ENCODE assay signal across 8 mouse cellular contexts in genomic region chr13:42095826-42096515, GRCm38 (mm10). TPM values are rescaled to one million over a fixed set of nuclear protein-coding genes. Genes with fewer than 3 reads are reported as not detected.
DNase-seq lines count a peak whose midpoint lies in the region; ATAC-seq and TF ChIP-seq lines count a peak whose summit lies in the region.

No protein-coding gene starts in this region.

- 79% methylated on average over 10 of the region's 10 CpGs for WGBS in embryonic facial prominence, embryonic 13.5 days
- 21% methylated on average over 10 of the region's 10 CpGs for WGBS in liver, embryonic 14.5 days (ENCODE audit: insufficient replicate concordance)
- 3% methylated on average over 10 of the region's 10 CpGs for WGBS in thymus, adult 2 months

- peaks cover 28% of the 10 kb centered on the region for H3K4me1 ChIP-seq in embryonic facial prominence, embryonic 13.5 days
- H3K4me1 ChIP-seq in liver, embryonic 14.5 days (replicated peaks; ENCODE audit: control insufficient read depth in 2 of 2, insufficient read depth in 2 of 2, low read length in 1 of 2) = peaks cover 3 to 28% of the 10 kb centered on the region in 2 experiments; a peak in 3 of 4 replicates
- H3K4me1 ChIP-seq in thymus, adult 2 months (replicated peaks; ENCODE audit: control insufficient read depth, insufficient read depth, low read length) = peaks cover 32% of the 10 kb centered on the region

- H3K36me3 ChIP-seq in embryonic facial prominence, embryonic 13.5 days = 0 out of 2 replicates have a peak, but pooled peaks cover 3% of the 10 kb centered on the region
- no peaks in the 10 kb centered on the region for H3K36me3 ChIP-seq in liver, embryonic 14.5 days (replicated peaks; ENCODE audit: control insufficient read depth, insufficient read depth, low read depth)
- H3K36me3 ChIP-seq in thymus, adult 2 months (ENCODE audit: control insufficient read depth, insufficient read depth, low read length) = no peaks in the 10 kb centered on the region

- DNase-seq in left cerebral cortex, adult 2 months (ENCODE audit: extremely low spot score in 1 of 2, low spot score in 2 of 2) = no peak
- DNase-seq in left cerebral cortex, adult 11 months (ENCODE audit: low spot score) = no peak
- DNase-seq in liver, embryonic 14.5 days (ENCODE audit: low read depth in 3 of 3, low spot score in 3 of 3) = no peak
- peak; percentile 71 for DNase-seq in thymus, adult 2 months
- no peak for DNase-seq in gastrocnemius, postnatal 4 days (ENCODE audit: low spot score in 2 of 2)
- no peak for DNase-seq in lung, postnatal 25 days (ENCODE audit: low spot score)
- no peak for DNase-seq in kidney, adult 9 months

- H3K27me3 ChIP-seq in embryonic facial prominence, embryonic 13.5 days = no peaks in the 10 kb centered on the region
- H3K27me3 ChIP-seq in liver, embryonic 14.5 days (ENCODE audit: control insufficient read depth, insufficient read depth, low read length) = no peaks in the 10 kb centered on the region
- no peaks in the 10 kb centered on the region for H3K27me3 ChIP-seq in thymus, adult 2 months (ENCODE audit: control insufficient read depth, insufficient read depth, low read length)

- no peak overlapping the region for H3K4me2 ChIP-seq in embryonic facial prominence, embryonic 13.5 days
- peak overlapping the region; percentile 45 for H3K4me2 ChIP-seq in liver, embryonic 14.5 days (ENCODE audit: low read depth)

- H3K27ac ChIP-seq in left cerebral cortex, adult 2 months = peak overlapping the region; percentile 51
- no peak overlapping the region for H3K27ac ChIP-seq in embryonic facial prominence, embryonic 13.5 days
- H3K27ac ChIP-seq in liver, embryonic 14.5 days = no peak overlapping the region
- H3K27ac ChIP-seq in thymus, adult 2 months (ENCODE audit: control insufficient read depth, insufficient read depth, low read length) = peak overlapping the region; percentile 93

- H3K9ac ChIP-seq in embryonic facial prominence, embryonic 13.5 days = peak overlapping the region; percentile 49; the same call in 1 of the 2 replicates
- peak overlapping the region; percentile 29; the same call in 1 of the 2 replicates for H3K9ac ChIP-seq in liver, embryonic 14.5 days (replicated peaks)

- no peak for ATAC-seq in embryonic facial prominence, embryonic 13.5 days (ENCODE audit: insufficient number of reproducible peaks, insufficient read depth, low FRiP score, low TSS enrichment, low read depth)
- peak; percentile 55 for ATAC-seq in liver, embryonic 14.5 days (ENCODE audit: insufficient read depth)

- no peak for TF ChIP-seq EP300 in liver, embryonic 14.5 days (IDR thresholded peaks at IDR 0.05; ENCODE audit: low read depth)

- TF ChIP-seq CTCF in left cerebral cortex, adult 2 months (IDR thresholded peaks at IDR 0.05) = no peak
- TF ChIP-seq CTCF in liver, embryonic 14.5 days (IDR thresholded peaks at IDR 0.05; ENCODE audit: low read depth) = no peak
- no peak for TF ChIP-seq CTCF in thymus, adult 2 months (IDR thresholded peaks at IDR 0.05; ENCODE audit: borderline replicate concordance, control insufficient read depth, extremely low read depth, insufficient read depth, low read length, poor library complexity)

- intact Hi-C loops in left cerebral cortex, adult 2 months (cut with DNase I) = no loop called here

- H3K4me3 ChIP-seq in left cerebral cortex, adult 2 months = no peak overlapping the region
- no peak overlapping the region for H3K4me3 ChIP-seq in embryonic facial prominence, embryonic 13.5 days
- H3K4me3 ChIP-seq in liver, embryonic 14.5 days (ENCODE audit: insufficient read depth in 1 of 2, low read depth in 2 of 2, low read length in 2 of 2) = no peak overlapping the region
- peak overlapping the region; percentile 9; the same call in 1 of the 2 replicates for H3K4me3 ChIP-seq in thymus, adult 2 months (ENCODE audit: control insufficient read depth, insufficient read depth, low read length)

- TF ChIP-seq POLR2A in thymus, adult 2 months (IDR thresholded peaks at IDR 0.05; ENCODE audit: control insufficient read depth, extremely low read depth, insufficient read depth, low read length, poor library complexity) = no peak

- no peaks in the 10 kb centered on the region for H3K9me3 ChIP-seq in embryonic facial prominence, embryonic 13.5 days
- no peaks in the 10 kb centered on the region for H3K9me3 ChIP-seq in liver, embryonic 14.5 days (ENCODE audit: control insufficient read depth, low read length)

RNA-seq across cellular contexts. Expression of gene Hivep1, which starts 44.1 kb away (rescaled TPM):
- total RNA-seq in left cerebral cortex, adult 2 months (2021) = 10 to 100 TPM; 69.7 to 71.7 TPM
- polyA plus RNA-seq in embryonic facial prominence, embryonic 13.5 days (2015; fragmentation: Nextera tagmentation; extraction: Ambion mirVana) = 12.4 and 14.5 TPM in 2 replicates
- 2.0 and 2.4 TPM in 2 replicates for polyA plus RNA-seq in liver, embryonic 14.5 days (2012; rRNA removed)
- polyA plus RNA-seq in liver, embryonic 14.5 days (2014; fragmentation: Nextera tagmentation; extraction: Ambion mirVana) = 1.4 and 1.6 TPM in 2 replicates
- polyA plus RNA-seq in thymus, adult 2 months (2012; rRNA removed) = 34.9 and 47.5 TPM in 2 replicates
- 10 to 100 TPM; 23.3 to 24.8 TPM for total RNA-seq in gastrocnemius, postnatal 4 days (2021)

Comparison
In these comparisons a context has a peak if more than half of its experiments do, and no peak if none do; other contexts are left out.
1. H3K27ac ChIP-seq: peak in left cerebral cortex, adult 2 months (single experiment) and thymus, adult 2 months (single experiment); none in embryonic facial prominence, embryonic 13.5 days (single experiment) and liver, embryonic 14.5 days (single experiment).